Mouse (Mus musculus): ENCODE results near the gene Ptafr. TPM values are rescaled to one million over a fixed set of nuclear protein-coding genes. Genes with fewer than 3 reads are reported as not detected.
"Not testable (repeated sequence)": the region's sequence is repeated elsewhere in the genome, so short reads cannot be mapped to it uniquely, and the experiment has no call there.

The Ptafr gene
- polyA plus RNA-seq, 1 experiment: 12.7 TPM

- DNase-seq (ENCODE audit: low read depth): not testable (repeated sequence)
Measured at GRCm38 (mm10) chr4:132555550-132555949, 8.3 kb upstream of the Ptafr start.

DNA sequence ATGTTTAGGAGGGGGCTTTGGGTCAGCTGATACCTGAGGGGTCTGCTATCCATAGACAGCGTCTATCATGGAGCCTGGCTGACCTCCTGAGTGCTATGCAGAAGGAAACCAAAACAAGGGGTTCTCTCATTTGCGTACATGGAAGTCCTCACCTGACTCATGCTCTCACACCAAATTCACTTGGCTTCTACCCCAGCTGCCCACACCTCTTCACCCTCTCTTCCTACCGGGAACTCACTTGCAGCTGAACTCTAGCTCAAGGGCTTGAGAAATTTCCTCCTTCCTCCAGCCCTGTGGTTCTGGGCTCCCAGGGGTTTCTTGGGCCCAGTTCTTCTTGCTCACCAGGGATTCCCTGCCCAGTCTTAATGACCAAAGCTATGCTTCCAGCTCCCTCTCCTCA is 606 bp upstream of the Ptafr start:
- DNase-seq (ENCODE audit: low read depth): no peak

- no peak for DNase-seq (ENCODE audit: low read depth)
Measured at GRCm38 (mm10) chr4:132565089-132565747, 1.4 kb downstream of the Ptafr start.

DNA sequence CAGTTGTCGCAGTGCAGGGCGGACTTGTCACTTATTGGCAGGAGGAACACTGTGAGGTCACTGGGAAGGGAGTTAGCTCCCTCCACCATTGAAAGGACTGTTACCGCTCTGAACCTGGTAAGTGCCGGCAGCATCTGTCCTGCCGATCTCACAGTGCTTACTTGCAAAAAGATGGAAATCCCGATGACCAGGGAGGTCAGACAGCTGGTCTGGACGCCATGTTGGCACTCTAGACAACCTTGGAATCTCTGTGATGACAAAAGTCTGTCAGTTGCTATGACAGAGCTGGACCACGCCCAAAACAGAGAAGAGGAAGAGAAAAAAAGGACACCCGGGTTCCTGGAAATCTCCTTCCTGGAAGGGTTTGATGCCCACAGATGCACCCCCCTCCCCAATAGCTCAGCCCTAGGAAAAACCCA is 3.5 kb downstream of the Ptafr start:
- DNase-seq (ENCODE audit: low read depth): no peak

GRCm38 (mm10) chr4:132569115-132569514 is 5.2 kb downstream of the Ptafr start:
- DNase-seq (ENCODE audit: low read depth): no peak

- DNase-seq (ENCODE audit: low read depth): no peak
Measured at GRCm38 (mm10) chr4:132571190-132571589, 7.3 kb downstream of the Ptafr start.

- no peak for DNase-seq (ENCODE audit: low read depth)
Measured at GRCm38 (mm10) chr4:132573327-132573726, 9.5 kb downstream of the Ptafr start.

GRCm38 (mm10) chr4:132574809-132575347 is 11.0 kb downstream of the Ptafr start:
- DNase-seq (ENCODE audit: low read depth): no peak

DNA sequence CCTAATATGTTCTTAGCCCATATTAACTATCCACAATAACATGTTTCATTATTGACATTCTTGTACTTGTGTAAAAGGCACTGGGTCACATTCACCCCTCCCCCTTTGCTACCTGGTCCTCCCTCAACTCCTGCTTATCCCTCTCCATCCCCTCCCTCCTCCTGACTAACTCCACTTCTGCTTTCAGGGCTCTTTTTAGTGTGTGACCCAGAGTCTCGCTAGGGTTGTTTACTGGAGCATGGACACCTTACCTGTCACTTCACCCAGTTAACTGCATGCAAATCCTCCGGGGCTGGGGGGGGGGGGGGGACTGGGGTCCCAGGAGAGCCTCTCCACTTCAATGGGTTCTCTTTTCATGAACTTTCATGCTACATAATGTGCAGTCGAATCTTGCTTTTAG is 19.9 kb downstream of the Ptafr start:
- no peak for DNase-seq (ENCODE audit: low read depth)

DNA sequence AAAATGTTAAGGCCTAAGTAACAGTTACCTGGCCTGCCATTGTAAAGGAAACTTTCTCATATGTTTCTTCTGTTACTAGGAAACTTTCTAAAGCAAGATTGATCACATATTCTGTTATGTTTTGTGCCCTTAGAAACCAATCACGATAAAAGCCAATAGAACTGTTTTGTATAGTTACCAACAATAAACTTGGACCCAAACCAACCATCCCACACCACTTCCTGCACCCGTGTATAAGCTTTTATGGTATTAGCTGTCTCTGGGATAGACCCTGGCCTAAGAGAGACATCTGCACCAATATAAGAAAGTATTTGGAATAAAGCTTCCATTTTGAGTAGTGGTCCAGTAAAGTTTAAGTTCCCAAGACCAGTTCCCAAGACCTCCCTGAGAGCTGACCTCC is 21.1 kb downstream of the Ptafr start:
- DNase-seq (ENCODE audit: low read depth): no peak

GRCm38 (mm10) chr4:132586282-132586681 is 22.4 kb downstream of the Ptafr start:
- no peak for DNase-seq (ENCODE audit: low read depth)

DNA sequence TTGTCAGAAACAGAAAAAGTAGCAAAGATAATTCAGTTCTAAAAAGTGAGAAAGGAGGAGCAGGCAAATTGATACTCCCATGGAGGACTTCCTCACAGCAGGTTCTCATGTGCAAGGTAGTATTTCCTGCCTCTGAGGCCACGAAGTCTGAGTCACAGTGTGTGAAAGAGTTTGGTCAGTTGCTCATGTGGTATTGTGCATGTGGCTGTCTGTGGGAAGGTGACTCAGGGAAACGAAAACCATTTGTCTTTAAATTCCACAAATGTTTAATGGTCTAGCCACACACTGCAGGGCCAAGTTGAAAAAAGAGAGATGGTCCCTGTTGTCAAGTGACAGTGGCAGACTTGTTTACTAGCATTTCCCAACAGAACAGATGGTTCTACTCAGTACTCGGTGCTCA is 24.6 kb downstream of the Ptafr start:
- DNase-seq (ENCODE audit: low read depth): no peak

GRCm38 (mm10) chr4:132590642-132591041 is 26.8 kb downstream of the Ptafr start:
- no peak for DNase-seq (ENCODE audit: low read depth)

- DNase-seq (ENCODE audit: low read depth): no peak
Measured at GRCm38 (mm10) chr4:132592958-132593357, 29.1 kb downstream of the Ptafr start.

- DNase-seq (ENCODE audit: low read depth): no peak
Measured at GRCm38 (mm10) chr4:132594191-132594590, 30.3 kb downstream of the Ptafr start.

- DNase-seq (ENCODE audit: low read depth): no peak
Measured at GRCm38 (mm10) chr4:132598861-132599260, 35.0 kb downstream of the Ptafr start.

- no peak for DNase-seq (ENCODE audit: low read depth)
Measured at GRCm38 (mm10) chr4:132599764-132600163, 35.9 kb downstream of the Ptafr start.

DNA sequence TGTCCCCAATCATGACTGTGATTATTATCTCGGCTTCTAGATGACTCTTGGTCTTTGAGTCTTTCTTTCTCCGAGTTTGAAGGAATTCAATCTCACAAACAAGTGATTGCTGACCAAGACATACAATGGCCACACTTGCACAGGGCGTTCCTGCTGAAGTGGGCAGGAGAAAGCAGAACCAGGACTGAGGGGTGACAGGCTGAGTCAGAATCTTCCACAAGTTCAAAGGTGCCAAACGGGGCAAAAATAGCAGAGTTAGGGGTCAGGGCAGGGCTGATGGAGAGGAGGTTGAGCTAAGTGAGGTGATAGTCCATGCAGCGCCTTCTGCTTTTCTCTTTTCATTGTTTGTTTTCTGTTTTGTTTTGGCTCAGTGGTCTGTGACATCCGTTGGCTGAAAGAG is 36.6 kb downstream of the Ptafr start:
- no peak for DNase-seq (ENCODE audit: low read depth)

GRCm38 (mm10) chr4:132601242-132601641 is 37.4 kb downstream of the Ptafr start:
- not testable (repeated sequence) for DNase-seq (ENCODE audit: low read depth)

- DNase-seq (ENCODE audit: low read depth): no peak
Measured at GRCm38 (mm10) chr4:132603468-132603867, 39.6 kb downstream of the Ptafr start.

DNA sequence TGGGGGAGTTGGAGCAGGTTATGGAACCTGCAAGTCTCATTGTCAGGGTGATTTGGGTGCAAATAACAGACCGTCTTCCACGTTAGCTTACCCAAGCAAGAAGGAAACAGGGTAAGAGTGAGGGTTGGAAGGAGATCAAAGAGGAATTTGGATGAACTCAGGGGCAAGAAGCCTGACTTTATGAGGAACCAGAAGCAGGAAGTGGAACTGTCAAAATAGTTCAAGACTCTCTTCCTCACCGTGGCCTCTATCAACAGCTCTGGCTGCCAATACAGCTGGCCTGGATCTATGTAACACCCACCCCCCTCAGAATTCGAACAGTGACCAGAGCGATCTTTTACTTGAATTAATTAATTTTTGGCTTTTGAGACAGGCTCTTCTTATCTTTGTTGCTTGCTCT is 41.9 kb downstream of the Ptafr start:
- DNase-seq (ENCODE audit: low read depth): no peak

DNA sequence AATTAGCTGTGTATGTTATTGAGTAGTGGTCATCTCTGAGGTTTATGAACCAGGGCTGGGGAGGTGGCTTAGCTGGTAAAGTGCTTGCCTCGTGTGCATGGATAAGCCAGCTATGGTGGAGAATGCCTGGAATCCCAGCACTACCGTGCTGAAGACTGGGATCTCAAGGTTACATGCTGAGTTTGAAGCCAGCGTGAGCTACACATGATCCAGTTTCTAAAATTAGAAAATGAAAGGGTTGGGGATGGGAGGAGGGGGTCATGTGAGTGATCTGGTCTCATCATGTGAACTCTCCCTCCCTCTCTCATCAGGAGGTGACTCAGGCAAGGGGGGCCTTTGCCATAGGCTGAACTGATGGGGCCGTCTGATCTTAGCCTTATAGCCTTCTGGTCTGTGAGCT is 44.3 kb downstream of the Ptafr start:
- DNase-seq (ENCODE audit: low read depth): no peak

- DNase-seq (ENCODE audit: low read depth): no peak
Measured at GRCm38 (mm10) chr4:132610301-132610984, 46.6 kb downstream of the Ptafr start.
